Mouse (Mus musculus) cerebellum, postnatal 14 days (tissue): Measurements from ENCODE around the gene Hist1h2be.
"Not testable (repeated sequence)": the region's sequence is repeated elsewhere in the genome, so short reads cannot be mapped to it uniquely, and the experiment has no call there.

Source experiments
- DNase-seq, 2 experiments: peaks; one replicate each; pipeline ENCODE4 v3.0.0; 2021; ENCODE audit warnings: mixed read lengths in 2 of 2

Gene Hist1h2be

DNA sequence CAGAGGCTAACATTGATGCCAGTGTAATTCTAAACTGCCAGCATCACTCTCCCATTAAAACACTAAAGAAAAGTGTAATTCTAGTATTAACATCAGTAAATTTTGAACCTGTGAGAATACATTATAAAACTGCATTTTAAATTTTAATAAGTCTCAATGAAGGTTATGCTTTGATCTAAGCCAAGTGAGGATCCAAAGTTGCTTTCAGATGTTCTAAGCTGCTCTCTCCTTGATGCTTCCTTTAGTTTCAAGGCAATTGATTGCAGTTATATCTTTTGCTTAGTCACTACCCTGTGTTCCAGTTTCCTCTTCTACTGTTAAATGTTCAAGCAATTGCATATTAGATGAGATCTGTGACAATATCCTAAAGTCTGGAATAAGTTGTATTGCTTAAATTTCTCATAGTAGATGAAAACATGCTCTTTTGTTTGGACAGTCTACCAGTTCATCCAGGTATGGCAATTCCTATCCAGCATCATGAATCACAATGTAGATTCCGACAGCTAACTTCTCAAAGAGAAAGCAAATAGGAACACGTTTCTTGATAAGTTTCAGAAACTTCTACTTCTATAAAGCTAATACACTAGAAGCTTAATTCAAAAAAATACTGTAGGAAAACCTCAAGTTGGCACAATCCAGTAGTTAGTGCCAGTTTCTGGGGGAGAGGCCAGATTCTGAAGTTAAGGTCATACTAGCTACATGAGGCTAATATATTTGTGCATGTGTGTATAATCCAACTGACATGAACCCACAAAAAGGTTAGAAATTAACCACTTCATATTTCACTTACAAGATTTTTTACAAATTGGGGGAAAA is 48.5 kb downstream of the Hist1h2be start:
- DNase-seq = no peak

DNA sequence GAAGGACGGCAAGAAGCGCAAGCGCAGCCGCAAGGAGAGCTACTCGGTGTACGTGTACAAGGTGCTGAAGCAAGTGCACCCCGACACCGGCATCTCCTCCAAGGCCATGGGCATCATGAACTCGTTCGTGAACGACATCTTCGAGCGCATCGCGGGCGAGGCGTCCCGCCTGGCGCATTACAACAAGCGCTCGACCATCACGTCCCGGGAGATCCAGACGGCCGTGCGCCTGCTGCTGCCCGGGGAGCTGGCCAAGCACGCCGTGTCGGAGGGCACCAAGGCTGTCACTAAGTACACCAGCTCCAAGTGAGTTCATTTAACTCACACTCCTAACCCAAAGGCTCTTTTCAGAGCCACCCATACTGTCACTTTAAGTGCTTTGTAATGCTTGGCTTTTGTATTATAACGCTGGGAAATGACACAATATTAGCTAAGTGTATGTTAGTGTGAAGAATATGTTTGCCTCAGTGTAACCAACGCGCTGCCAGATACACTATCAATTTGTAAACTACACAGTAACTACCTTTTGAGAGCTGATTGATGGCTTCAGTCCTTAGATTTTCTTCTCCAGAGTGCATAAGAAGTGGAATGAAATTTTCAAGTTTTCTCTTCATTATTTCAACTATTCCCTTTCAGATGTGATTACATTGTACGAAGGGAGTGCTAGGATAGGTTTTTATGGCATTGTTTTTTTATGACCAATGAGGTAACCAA is 49.3 kb downstream of the Hist1h2be start:
- DNase-seq = not testable (repeated sequence)

DNA sequence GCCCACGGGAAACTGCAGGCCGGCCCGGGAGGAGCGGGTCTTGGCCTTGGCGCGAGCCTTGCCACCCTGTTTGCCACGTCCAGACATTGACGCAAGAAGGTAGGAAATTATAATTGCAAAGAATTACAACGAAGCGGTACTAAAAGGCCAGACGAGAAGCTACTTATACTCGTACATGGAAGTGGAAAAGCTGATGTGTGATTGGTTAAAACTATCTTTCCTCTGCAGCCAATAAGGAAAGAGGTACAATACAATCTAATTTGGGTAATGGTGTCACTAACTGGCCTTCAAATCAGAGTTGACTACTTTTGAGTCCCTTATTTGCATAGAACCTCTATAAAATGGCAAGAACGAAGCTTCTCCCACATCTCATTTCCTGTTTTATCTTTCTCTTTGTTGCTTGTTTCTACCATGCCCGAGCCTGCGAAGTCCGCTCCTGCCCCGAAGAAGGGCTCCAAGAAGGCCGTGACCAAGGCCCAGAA is 49.9 kb downstream of the Hist1h2be start, which contains the start of the genes Hist1h2ae and Hist1h2bg:
TSS of gene Hist1h2ae (minus strand) at position 199 of the 482 bp plus-strand sequence.
TSS of gene Hist1h2bg (plus strand) at position 375 of the 482 bp plus-strand sequence.
- DNase-seq = peak; percentile 59 to 72

DNA sequence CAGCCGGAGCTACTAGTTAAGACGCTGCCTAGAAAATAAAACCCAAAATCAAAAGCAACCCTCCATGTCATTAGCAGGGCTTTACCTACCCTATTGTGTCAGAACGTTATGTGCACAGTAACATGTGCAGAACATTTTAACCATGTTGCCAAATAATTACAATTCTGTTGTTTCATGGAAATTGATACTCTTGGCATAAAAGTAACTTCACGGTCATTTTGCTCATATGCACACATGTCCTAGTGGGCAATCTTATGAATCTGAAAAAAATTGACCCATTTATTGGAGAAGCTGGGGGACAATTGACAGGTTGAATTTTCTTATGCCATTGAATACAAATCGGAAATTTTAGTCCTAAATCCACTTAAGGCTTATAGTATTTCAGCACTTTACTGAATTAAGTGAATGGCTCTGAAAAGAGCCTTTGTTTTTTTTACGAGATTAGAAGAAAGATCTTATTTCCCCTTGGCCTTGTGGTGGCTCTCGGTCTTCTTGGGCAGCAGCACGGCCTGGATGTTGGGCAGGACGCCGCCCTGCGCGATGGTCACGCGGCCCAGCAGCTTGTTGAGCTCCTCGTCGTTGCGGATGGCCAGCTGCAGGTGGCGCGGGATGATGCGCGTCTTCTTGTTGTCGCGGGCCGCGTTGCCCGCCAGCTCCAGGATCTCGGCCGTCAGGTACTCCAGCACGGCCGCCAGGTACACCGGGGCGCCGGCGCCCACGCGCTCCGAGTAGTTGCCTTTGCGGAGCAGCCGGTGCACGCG is 50.5 kb downstream of the Hist1h2be start:
- not testable (repeated sequence) for DNase-seq

DNA sequence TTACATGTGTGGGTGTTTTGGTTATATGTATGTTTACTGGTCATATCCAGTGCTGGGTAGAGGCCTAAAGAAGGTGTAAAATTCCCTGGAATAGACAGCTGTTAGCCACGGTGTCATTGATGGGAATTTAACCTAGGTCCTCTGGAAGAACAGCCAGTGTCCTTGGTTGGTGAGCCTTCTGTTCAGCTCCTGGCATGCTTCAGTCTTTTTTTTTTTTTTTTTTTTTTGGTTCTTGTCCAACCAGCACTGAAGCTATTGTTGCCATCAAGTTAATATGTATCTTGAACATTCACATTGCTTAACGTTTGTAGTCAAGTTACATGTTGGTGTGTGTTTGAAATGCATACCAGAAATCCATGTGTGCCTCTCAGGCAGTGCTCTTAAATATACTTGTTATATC is 56.4 kb downstream of the Hist1h2be start:
- DNase-seq = no peak

DNA sequence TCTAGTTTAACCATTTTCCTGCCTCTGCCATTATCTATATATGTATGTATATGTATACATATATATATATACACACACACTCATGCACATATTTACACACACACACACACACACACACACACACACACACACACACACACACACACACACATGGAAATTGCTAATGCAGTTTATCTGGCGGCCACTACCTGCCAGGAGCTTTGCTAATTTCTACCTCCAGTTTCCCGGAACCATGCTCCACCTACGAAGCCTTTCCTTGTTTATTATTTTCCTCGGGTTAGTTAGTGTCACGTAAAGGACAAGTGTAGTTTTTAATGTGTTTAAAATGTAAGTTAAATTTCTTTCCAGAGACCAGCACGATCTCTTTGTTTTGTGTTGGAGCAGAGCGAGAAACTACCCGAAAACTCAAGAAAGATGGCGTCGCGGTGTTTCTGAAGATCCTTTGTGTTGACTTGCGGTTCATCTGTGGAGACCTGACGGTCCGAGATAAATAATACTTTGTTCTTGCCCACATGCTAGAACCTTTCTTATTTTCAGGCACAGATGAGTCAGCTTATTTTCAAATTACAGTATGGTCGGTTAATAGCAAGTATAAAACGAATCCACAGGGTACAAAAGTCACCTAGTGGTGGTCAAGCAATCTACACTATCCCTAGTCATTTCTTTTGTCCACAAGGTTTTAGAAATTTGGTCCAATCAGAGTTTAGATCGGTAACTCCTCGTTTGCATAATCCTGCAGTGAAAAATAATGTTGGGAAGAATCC is 58.0 kb downstream of the Hist1h2be start:
- DNase-seq = peak; percentile 49 to 53

DNA sequence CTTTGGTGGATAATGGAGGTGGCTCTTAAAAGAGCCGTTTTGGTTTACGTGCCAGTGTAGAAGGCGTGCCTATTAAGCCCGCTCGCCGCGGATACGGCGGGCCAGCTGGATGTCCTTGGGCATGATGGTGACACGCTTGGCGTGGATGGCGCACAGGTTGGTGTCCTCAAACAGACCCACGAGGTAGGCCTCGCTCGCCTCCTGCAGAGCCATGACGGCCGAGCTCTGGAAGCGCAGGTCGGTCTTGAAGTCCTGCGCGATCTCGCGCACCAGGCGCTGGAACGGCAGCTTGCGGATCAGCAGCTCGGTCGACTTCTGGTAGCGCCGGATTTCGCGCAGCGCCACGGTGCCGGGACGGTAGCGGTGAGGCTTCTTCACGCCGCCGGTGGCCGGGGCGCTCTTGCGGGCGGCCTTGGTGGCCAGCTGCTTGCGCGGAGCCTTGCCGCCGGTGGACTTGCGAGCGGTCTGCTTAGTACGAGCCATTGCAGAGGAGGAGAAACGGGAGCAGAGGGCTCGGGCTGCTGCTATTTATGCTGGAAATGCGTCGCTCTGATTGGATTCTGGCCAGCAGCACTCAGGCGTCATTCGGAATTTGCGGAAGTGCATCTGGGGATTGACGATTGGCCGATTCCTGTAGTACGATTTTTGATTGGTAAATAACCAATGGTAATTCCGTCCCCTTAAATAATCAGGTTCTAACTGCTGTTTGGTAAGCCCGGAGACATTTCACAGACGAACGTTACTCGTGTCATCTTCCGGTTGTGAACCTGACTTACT is 58.9 kb downstream of the Hist1h2be start, which contains the start of gene Hist1h3e:
TSS of gene Hist1h3e (minus strand) at position 487 of the 777 bp plus-strand sequence.
- peak; percentile 93 to 94 for DNase-seq

DNA sequence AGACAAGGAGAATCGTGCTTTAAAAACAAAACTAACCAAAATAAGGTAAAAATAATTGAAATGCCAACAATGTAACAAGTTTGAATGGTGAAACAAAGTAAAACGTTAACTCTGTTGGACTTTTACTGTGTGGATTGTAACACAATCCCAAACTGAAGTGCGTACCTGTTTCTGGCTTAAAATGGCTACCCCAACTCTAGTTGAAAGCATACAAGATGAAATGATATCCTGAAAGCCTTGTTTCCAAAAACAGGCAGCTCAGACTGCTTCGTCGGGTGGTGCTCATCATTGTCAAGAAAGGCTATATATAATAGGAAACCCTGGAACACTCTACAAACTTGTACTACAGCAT is 59.4 kb downstream of the Hist1h2be start:
- DNase-seq = not testable (repeated sequence)

DNA sequence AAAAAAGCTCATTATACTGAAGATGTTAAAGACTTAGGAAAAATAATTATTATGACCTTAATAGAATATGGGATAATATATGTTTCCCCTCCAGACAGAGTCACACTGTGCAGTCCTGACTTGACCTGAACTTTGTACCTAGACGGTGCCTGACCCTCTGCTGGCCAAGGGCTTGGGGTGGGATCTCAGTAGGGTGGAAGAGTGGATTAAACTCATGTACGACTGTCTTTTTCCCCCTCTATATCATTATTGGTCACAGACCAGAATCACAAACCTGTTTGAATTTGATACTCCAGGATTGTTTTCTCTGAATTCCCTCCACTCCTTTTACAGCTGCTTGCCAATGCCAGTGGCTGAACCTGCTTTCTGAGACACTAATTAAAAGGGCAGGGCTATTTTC is 60.2 kb downstream of the Hist1h2be start:
- not testable (repeated sequence) for DNase-seq

DNA sequence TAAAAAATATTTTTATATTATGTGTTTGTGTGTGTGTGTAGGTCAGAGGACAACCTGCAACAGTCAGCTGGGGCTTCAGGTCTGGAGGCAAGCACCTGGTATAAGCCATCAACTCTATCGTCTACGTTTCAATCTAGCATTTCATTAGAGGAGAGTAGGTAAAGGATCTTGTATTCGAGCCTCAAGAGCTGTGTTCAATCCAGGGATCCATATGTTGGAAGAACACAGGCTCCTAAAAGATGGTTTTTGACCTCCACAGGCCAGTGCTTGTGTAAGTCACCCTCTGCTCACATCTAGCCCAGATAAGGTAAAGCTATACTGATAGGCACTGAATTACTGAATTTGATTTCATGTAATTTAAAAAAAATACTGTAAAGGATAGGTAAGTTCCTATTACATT is 64.0 kb downstream of the Hist1h2be start:
- DNase-seq = no peak

DNA sequence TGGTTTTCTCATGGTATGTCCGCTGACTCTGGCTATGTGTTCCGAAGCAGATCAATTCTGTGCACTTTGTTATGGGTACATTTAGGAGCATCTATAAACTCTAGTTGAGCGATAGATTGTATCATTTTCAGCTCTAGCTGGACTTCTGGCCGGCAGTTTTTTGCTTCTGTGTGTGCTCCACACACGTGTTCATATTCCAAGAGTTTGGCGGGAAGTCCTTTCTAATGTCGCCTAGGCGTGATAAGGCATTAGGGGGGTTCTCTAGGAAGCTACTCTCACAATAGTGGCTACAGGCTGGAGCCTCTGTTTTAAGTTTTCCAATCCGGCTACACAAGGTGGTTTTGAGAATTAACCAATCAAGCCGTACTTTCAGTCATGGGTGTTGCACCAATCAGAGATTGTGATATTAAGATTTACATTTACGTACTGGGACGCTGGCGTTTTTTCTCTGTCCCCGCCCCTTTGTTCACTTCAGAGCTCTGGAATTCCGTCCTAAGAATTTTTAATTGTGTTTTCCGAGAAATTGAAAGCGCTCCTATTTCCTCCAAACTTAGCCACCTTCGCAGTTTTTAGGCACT is 65.0 kb downstream of the Hist1h2be start:
- DNase-seq = peak; percentile 62 to 79

DNA sequence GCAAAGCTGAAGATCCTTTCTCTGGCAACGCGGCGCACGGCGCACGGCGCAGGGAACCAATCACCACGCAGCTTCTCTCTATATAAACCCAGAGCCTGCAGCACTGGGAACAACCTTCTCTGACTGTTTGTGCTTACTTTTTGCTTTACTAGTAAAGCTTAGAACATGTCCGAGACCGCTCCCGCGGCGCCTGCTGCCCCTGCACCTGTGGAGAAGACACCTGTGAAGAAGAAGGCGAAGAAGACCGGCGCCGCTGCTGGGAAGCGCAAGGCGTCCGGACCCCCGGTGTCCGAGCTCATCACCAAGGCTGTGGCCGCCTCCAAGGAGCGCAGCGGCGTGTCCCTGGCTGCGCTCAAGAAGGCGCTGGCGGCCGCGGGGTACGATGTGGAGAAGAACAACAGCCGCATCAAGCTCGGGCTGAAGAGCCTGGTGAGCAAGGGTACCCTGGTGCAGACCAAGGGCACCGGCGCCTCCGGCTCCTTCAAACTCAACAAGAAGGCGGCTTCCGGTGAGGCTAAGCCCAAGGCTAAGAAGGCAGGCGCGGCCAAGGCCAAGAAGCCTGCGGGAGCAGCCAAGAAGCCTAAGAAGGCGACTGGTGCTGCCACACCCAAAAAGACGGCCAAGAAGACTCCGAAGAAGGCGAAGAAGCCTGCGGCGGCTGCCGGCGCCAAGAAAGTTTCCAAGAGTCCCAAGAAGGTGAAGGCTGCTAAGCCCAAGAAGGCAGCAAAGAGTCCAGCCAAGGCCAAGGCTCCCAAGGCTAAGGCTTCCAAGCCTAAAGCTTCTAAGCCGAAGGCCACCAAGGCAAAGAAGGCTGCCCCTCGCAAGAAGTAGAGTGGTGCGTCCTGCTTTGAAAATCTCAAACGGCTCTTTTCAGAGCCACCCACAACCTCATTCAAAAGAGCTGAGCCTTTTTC is 65.7 kb downstream of the Hist1h2be start:
- peak; percentile 61 to 63 for DNase-seq

DNA sequence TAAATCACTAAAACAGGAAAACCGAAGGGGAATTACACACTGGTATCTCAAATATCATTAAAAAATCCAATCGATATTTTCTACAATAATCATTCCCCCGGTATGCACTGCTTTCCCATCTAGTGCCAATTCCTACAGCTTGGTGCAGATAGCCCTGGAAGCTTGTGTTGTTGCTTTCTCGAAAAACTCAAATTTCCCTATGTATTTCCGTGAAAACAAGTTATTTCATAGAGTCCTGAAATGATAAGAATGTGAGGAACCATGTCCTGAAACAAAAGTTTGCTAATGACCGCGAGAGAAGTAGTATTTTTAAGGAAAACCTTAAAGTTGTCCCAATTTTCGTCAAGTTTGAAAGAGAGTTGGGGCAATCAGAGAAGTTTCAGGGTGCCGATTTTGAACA is 66.5 kb downstream of the Hist1h2be start:
- DNase-seq = no peak

DNA sequence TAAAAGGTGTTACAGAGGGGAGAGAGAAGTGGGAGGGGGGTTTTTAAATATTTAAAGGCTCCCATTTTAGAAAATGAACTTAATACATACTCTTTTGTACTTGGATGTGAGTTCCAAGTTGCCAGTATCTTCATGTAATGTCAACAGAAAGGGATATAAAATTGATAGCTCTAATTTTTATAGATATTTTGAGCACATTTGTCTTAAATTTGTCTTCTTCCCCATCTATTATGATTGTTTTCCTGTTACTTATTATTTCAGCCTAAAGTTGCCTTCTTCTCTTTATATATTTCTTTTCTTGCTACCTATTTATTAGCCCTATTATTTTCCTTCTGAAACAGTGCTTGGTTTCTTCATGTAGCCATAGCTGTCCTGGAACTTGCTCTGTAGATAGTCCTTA is 68.0 kb downstream of the Hist1h2be start, which contains the start of gene Hist1h1d:
TSS of gene Hist1h1d (plus strand) at position 301 of the 400 bp plus-strand sequence.
- DNase-seq = no peak

DNA sequence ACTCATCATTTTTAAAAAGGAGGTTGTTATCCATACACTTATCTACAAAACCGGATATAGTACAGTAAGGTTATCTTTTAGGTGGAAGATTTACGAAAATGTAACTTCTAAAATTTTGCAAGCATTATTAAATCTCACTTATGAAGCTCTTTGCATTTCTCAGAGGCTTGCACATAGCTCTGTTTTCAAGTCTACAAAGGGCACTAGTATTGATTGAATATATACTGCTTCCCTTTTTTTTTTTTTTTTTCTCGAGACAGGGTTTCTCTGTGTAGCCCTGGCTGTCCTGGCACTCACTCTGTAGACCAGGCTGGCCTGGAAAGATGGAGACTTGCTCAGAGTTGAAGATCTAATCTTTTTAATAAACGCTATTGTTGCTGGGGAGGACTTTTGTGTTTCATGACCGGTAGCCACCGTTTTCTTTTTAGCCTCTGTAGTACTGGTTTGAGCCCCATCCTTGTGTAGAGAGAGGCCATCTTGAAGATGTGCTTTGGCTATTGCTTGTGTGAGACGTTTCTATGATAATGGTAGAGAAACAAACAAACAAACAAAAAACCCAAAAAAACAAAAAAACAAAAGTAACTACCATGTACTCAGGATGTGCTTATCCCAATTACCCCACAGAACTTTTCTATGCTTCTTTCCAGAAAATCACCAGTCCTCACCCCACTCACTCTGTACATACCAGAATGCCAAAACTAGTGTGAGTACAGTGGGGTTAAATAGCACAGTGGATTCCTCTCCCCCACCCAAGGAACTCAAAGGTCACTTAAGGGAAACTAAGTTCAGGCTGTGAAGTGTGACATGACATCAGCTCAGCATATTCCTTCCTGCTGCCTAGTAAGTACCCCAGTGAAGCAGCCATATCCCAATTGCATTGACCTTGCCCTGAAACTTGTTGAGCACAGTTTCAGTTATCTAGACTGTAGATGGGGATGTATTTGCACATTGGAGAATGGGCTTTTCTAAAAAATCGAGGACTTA is 68.7 kb downstream of the Hist1h2be start:
- DNase-seq = no peak

DNA sequence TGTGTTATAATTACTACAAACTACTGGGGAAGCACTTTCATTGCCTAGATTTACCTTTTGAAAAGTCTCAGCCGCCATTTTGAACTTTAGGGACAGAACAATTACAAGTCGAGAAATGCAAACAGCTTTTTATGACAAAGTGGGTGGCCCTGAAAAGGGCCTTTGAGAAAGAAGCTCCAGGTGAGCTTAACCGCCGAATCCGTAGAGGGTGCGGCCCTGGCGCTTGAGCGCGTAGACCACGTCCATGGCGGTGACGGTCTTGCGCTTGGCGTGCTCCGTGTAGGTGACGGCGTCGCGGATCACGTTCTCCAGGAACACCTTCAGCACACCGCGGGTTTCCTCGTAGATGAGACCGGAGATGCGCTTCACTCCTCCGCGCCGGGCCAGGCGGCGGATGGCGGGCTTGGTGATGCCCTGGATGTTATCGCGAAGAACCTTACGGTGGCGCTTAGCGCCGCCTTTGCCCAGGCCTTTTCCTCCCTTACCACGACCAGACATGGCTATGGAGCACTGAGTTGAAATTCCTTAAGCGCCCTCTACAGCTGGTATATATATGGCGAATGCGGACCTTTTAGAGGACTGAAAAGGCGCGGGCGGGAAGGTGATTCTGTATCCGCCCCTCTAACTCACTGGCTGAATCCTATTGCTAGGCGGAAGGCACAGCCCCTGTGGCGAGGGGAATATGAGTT is 69.6 kb downstream of the Hist1h2be start, which contains the start of gene Hist1h4f:
TSS of gene Hist1h4f (minus strand) at position 503 of the 689 bp plus-strand sequence.
- DNase-seq = peak; percentile 87 to 92

DNA sequence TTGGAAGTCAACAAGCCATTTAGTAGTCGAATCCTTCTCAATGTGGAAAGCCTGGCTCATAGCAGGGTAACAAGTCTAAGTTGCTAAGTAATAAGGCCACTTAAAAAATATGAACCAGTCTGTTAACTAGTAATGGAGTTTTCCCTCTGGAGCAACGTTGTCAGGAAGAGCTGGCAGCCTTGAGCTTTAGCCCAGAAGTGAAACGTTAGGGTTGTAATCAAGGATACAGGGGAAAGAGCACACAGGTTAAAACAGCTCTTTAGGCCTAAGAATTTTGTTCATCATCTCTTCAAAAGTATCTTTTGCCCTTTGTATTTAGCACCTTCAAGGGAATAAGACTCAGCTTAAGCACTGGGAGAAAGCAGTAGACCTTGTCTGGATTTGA is 70.2 kb downstream of the Hist1h2be start:
- DNase-seq = no peak

DNA sequence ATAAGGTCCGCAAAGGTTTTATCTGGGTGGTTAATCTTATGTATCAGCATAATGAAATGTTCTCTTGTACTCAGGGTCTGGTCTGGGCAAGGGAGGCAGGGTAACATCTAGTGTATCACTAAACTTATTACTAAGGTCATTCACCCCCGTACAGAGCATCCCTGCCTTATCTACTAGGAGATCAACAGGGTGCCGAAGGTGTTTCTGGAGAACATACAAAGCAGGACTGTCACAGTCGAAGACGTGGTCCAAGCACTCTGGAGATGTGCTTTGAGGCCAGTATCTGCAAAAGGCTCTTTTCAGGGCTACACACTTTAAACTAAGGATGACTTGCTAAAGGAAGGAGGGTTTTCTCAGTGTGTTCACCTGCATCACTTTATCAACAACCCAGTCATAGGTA is 74.2 kb downstream of the Hist1h2be start:
- no peak for DNase-seq
